Mouse (Mus musculus) lung, postnatal 0 days (tissue): ENCODE data around the gene Rsbn1l.

ENCODE experiments used
- CTCF ChIP-seq: IDR thresholded peaks from 2 replicates; pipeline ENCODE4 v1.5.1; 2016; ENCODE audit warnings: antibody characterized with exemption, mild to moderate bottlenecking
- EP300 ChIP-seq: IDR thresholded peaks from 2 replicates; pipeline ENCODE4 v1.6.1; 2016; ENCODE audit warnings: antibody characterized with exemption, mild to moderate bottlenecking, control low read depth

DNA sequence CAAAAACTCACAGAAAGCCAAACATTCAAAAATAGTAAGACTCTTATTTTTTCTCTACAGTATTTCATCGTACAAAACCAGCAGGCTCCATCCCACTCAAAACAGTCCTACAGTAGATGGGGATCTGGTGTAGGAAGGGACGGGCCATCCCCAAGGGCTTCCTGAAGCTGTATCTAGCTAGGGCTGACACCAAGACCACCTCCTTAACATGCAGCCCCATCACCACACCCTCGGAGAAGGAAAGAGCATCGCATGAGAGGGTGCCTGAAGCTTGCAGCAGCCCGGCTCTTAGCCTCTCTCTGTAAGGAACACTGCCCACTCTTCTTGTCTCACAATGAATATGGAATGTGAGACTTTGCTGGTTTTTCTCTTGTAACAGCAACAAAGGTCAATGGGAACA is 17.7 kb downstream of the Rsbn1l start:
- TF ChIP-seq CTCF (no peak), EP300 (no peak)
